Mouse (Mus musculus): ENCODE results near the gene Adsl. TPM values are rescaled to one million over a fixed set of nuclear protein-coding genes. Genes with fewer than 3 reads are reported as not detected.

Gene Adsl
- polyA plus RNA-seq, 1 experiment from 2014 or later, result 78.5 TPM

GRCm38 (mm10) chr15:80994959-80995358, 46.7 kb downstream of the Adsl start:
- no peak overlapping the region for H3K4me3 ChIP-seq (replicated peaks; ENCODE audit: low read depth, low read length)
- H3K27me3 ChIP-seq (ENCODE audit: insufficient read depth, low read length), result no peaks in the 10 kb centered on the region
- TF ChIP-seq CTCF (IDR thresholded peaks at IDR 0.05; ENCODE audit: low read depth), result no peak
- no peak overlapping the region for H3K9ac ChIP-seq (ENCODE audit: low read depth, low read length)
- ATAC-seq (replicated peaks; ENCODE audit: low FRiP score, low read depth) (no peak), DNase-seq (ENCODE audit: low spot score) (no peak)
- 80% methylated on average over 5 of the region's 5 CpGs for WGBS
- H3K4me2 ChIP-seq (ENCODE audit: low read length), result no peak overlapping the region
- H3K4me1 ChIP-seq (replicated peaks; ENCODE audit: insufficient read depth, low read length), result no peaks in the 10 kb centered on the region
- no peak overlapping the region for H3K27ac ChIP-seq
- no peaks in the 10 kb centered on the region for H3K36me3 ChIP-seq (ENCODE audit: insufficient read depth, low read length)
- H3K9me3 ChIP-seq (replicated peaks; ENCODE audit: low read length), result no peaks in the 10 kb centered on the region

GRCm38 (mm10) chr15:80996090-80996835, 48.0 kb downstream of the Adsl start:
- no peak overlapping the region for H3K9ac ChIP-seq (ENCODE audit: low read depth, low read length)
- ATAC-seq (replicated peaks; ENCODE audit: low FRiP score, low read depth) (no peak), DNase-seq (ENCODE audit: low spot score) (no peak)
- no peaks in the 10 kb centered on the region for H3K36me3 ChIP-seq (ENCODE audit: insufficient read depth, low read length)
- H3K9me3 ChIP-seq (replicated peaks; ENCODE audit: low read length), result no peaks in the 10 kb centered on the region
- 86% methylated on average over 6 of the region's 6 CpGs for WGBS
- H3K27ac ChIP-seq, result no peak overlapping the region
- H3K4me1 ChIP-seq (replicated peaks; ENCODE audit: insufficient read depth, low read length), result 0 out of 2 replicates have a peak, but pooled peaks cover 5% of the 10 kb centered on the region
- H3K4me3 ChIP-seq (replicated peaks; ENCODE audit: low read depth, low read length), result no peak overlapping the region
- no peak overlapping the region for H3K4me2 ChIP-seq (ENCODE audit: low read length)
- no peaks in the 10 kb centered on the region for H3K27me3 ChIP-seq (ENCODE audit: insufficient read depth, low read length)
- TF ChIP-seq CTCF (IDR thresholded peaks at IDR 0.05; ENCODE audit: low read depth), result no peak

GRCm38 (mm10) chr15:80997077-80997476, 48.8 kb downstream of the Adsl start:
- H3K27ac ChIP-seq, result no peak overlapping the region
- no peak for TF ChIP-seq CTCF (IDR thresholded peaks at IDR 0.05; ENCODE audit: low read depth)
- 0 out of 2 replicates have a peak, but pooled peaks cover 5% of the 10 kb centered on the region for H3K4me1 ChIP-seq (replicated peaks; ENCODE audit: insufficient read depth, low read length)
- 36% methylated on average over 1 of the region's 1 CpGs for WGBS
- no peaks in the 10 kb centered on the region for H3K27me3 ChIP-seq (ENCODE audit: insufficient read depth, low read length)
- no peak overlapping the region for H3K4me2 ChIP-seq (ENCODE audit: low read length)
- no peak for DNase-seq (ENCODE audit: low spot score)
- ATAC-seq (replicated peaks; ENCODE audit: low FRiP score, low read depth), result no peak
- H3K9me3 ChIP-seq (replicated peaks; ENCODE audit: low read length), result no peaks in the 10 kb centered on the region
- no peaks in the 10 kb centered on the region for H3K36me3 ChIP-seq (ENCODE audit: insufficient read depth, low read length)
- H3K9ac ChIP-seq (ENCODE audit: low read depth, low read length), result no peak overlapping the region
- H3K4me3 ChIP-seq (replicated peaks; ENCODE audit: low read depth, low read length), result no peak overlapping the region

- Histone ChIP-seq H3K4me2 (ENCODE audit: low read length) (no peak overlapping the region), H3K27ac (no peak overlapping the region), H3K36me3 (ENCODE audit: insufficient read depth, low read length) (peaks cover 10% of the 10 kb centered on the region; the same call in 1 of the 2 replicates), H3K9me3 (replicated peaks; ENCODE audit: low read length) (no peaks in the 10 kb centered on the region), H3K27me3 (ENCODE audit: insufficient read depth, low read length) (no peaks in the 10 kb centered on the region), H3K4me3 (replicated peaks; ENCODE audit: low read depth, low read length) (no peak overlapping the region), H3K4me1 (replicated peaks; ENCODE audit: insufficient read depth, low read length) (0 out of 2 replicates have a peak, but pooled peaks cover 5% of the 10 kb centered on the region), H3K9ac (ENCODE audit: low read depth, low read length) (no peak overlapping the region)
- TF ChIP-seq CTCF (IDR thresholded peaks at IDR 0.05; ENCODE audit: low read depth), result no peak
- ATAC-seq (replicated peaks; ENCODE audit: low FRiP score, low read depth), result no peak; the same call in 1 of the 2 replicates
- WGBS, result 18% methylated on average over 2 of the region's 4 CpGs
- no peak for DNase-seq (ENCODE audit: low spot score)
These were observed 52.3 kb downstream of the Adsl start for GRCm38 (mm10) chr15:81000419-81001138.

GRCm38 (mm10) chr15:81006127-81006735, 57.9 kb downstream of the Adsl start:
- Histone ChIP-seq H3K4me1 (replicated peaks; ENCODE audit: insufficient read depth, low read length) (no peaks in the 10 kb centered on the region), H3K27me3 (ENCODE audit: insufficient read depth, low read length) (no peaks in the 10 kb centered on the region), H3K4me2 (ENCODE audit: low read length) (no peak overlapping the region), H3K9me3 (replicated peaks; ENCODE audit: low read length) (no peaks in the 10 kb centered on the region), H3K4me3 (replicated peaks; ENCODE audit: low read depth, low read length) (no peak overlapping the region), H3K27ac (no peak overlapping the region), H3K9ac (ENCODE audit: low read depth, low read length) (no peak overlapping the region), H3K36me3 (ENCODE audit: insufficient read depth, low read length) (peaks cover 13% of the 10 kb centered on the region; the same call in 1 of the 2 replicates)
- ATAC-seq (replicated peaks; ENCODE audit: low FRiP score, low read depth) (no peak), DNase-seq (ENCODE audit: low spot score) (no peak)
- 82% methylated on average over 10 of the region's 10 CpGs for WGBS
- no peak for TF ChIP-seq CTCF (IDR thresholded peaks at IDR 0.05; ENCODE audit: low read depth)

GRCm38 (mm10) chr15:81007339-81007738, 59.0 kb downstream of the Adsl start:
- TF ChIP-seq CTCF (IDR thresholded peaks at IDR 0.05; ENCODE audit: low read depth), result no peak
- no peaks in the 10 kb centered on the region for H3K9me3 ChIP-seq (replicated peaks; ENCODE audit: low read length)
- no peak overlapping the region for H3K4me2 ChIP-seq (ENCODE audit: low read length)
- DNase-seq (ENCODE audit: low spot score) (no peak), ATAC-seq (replicated peaks; ENCODE audit: low FRiP score, low read depth) (no peak)
- H3K27me3 ChIP-seq (ENCODE audit: insufficient read depth, low read length), result no peaks in the 10 kb centered on the region
- H3K36me3 ChIP-seq (ENCODE audit: insufficient read depth, low read length), result peaks cover 18% of the 10 kb centered on the region; the same call in 1 of the 2 replicates
- H3K4me1 ChIP-seq (replicated peaks; ENCODE audit: insufficient read depth, low read length), result no peaks in the 10 kb centered on the region
- H3K27ac ChIP-seq, result no peak overlapping the region
- H3K4me3 ChIP-seq (replicated peaks; ENCODE audit: low read depth, low read length), result no peak overlapping the region
- 94% methylated on average over 9 of the region's 9 CpGs for WGBS
- no peak overlapping the region for H3K9ac ChIP-seq (ENCODE audit: low read depth, low read length)

Measured in kidney, postnatal 0 days (tissue).